Mouse (Mus musculus) liver, embryonic 14.5 days (tissue): ENCODE measurements around the gene Trim41.

Experiments used
- CTCF ChIP-seq: IDR thresholded peaks from 2 replicates; pipeline ENCODE4 v1.5.1; 2016; ENCODE audit warnings: antibody characterized with exemption, low read depth, control low read depth
- EP300 ChIP-seq: IDR thresholded peaks from 2 replicates; pipeline ENCODE4 v1.6.1; 2016; ENCODE audit warnings: antibody characterized with exemption, low read depth

DNA sequence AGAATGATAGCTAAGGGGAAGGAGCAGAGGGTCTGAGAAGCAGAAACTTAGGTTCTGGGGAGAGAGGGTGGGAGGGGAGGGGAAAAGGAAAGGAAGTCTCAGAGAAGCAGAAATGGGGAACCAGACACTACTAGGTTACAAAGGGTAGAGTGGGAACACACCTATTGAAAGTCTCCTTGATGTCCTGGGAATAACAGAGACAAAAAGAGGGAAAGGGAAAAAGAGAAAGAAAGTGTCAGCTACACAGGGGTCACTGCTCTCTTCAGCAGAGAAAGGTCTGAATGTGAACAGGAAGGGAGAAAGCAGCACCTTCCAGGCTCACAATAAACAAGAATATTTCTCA is 8.9 kb downstream of the Trim41 start:
- no peak for TF ChIP-seq CTCF
- no peak for TF ChIP-seq EP300
